Mouse (Mus musculus): ENCODE results near the gene Zfand6.

GRCm38 (mm10) chr7:84612445-84612844 lies 77.3 kb downstream of the Zfand6 start:
- TF ChIP-seq CTCF (conservative IDR thresholded peaks at IDR 0.05; ENCODE audit: low read length) (no peak), POU5F1 (IDR thresholded peaks at IDR 0.05; ENCODE audit: borderline replicate concordance, low read length) (no peak)
